Mouse (Mus musculus) thymus, postnatal 0 days (tissue): ENCODE results near the gene Casd1. TPM values are rescaled to one million over a fixed set of nuclear protein-coding genes. Genes with fewer than 3 reads are reported as not detected.

Experiments
- polyA plus RNA-seq: library from polyadenylated mRNA; unstranded; fragments of >200 nt; fragmentation: Nextera tagmentation; extraction: Ambion mirVana; gene quantifications from 2 replicates; pipeline ENCODE4 v1.2.1, GENCODE M21; 2015

Casd1 gene
- polyA plus RNA-seq, 1 experiment from 2014 or later: 16.8 TPM

Other genes starting within 250 kb of the Casd1 start
- gene Col1a2, start 96.0 kb upstream of the Casd1 start, polyA plus RNA-seq: 51.4 and 59.0 TPM in 2 replicates
- gene Sgce, start 146.4 kb downstream of the Casd1 start, polyA plus RNA-seq: 9.7 and 10.2 TPM in 2 replicates
- 0.17 and 0.19 TPM in 2 replicates for gene Peg10, start 146.5 kb downstream of the Casd1 start, polyA plus RNA-seq